Mouse (Mus musculus): ENCODE measurements around the gene 9630041A04Rik.

9630041A04Rik gene

GRCm38 (mm10) chr9:101919324-101919723 is 57.7 kb downstream of the 9630041A04Rik start:
- no peak for DNase-seq (ENCODE audit: low spot score)

GRCm38 (mm10) chr9:101922846-101923245 is 61.2 kb downstream of the 9630041A04Rik start:
- DNase-seq (ENCODE audit: low spot score): no peak

- DNase-seq (ENCODE audit: low spot score): no peak
Measured at GRCm38 (mm10) chr9:101924829-101925228, 63.2 kb downstream of the 9630041A04Rik start.

GRCm38 (mm10) chr9:101933946-101934573 is 72.4 kb downstream of the 9630041A04Rik start:
- no peak for DNase-seq (ENCODE audit: low spot score)

- no peak for DNase-seq (ENCODE audit: low spot score)
Measured at GRCm38 (mm10) chr9:101934887-101935286, 73.2 kb downstream of the 9630041A04Rik start.

- DNase-seq (ENCODE audit: low spot score): no peak
Measured at GRCm38 (mm10) chr9:101938066-101938465, 76.4 kb downstream of the 9630041A04Rik start.

GRCm38 (mm10) chr9:101939006-101939405 is 77.4 kb downstream of the 9630041A04Rik start:
- no peak for DNase-seq (ENCODE audit: low spot score)

GRCm38 (mm10) chr9:101940182-101940581 is 78.5 kb downstream of the 9630041A04Rik start:
- DNase-seq (ENCODE audit: low spot score): no peak

- no peak for DNase-seq (ENCODE audit: low spot score)
Measured at GRCm38 (mm10) chr9:101942058-101942669, 80.5 kb downstream of the 9630041A04Rik start.

GRCm38 (mm10) chr9:101945326-101945725 is 83.7 kb downstream of the 9630041A04Rik start:
- no peak for DNase-seq (ENCODE audit: low spot score)

GRCm38 (mm10) chr9:101945814-101946213 is 84.2 kb downstream of the 9630041A04Rik start:
- DNase-seq (ENCODE audit: low spot score): no peak

- DNase-seq (ENCODE audit: low spot score): no peak
Measured at GRCm38 (mm10) chr9:101950101-101950500, 88.5 kb downstream of the 9630041A04Rik start.

GRCm38 (mm10) chr9:101954529-101954928 is 92.9 kb downstream of the 9630041A04Rik start:
- DNase-seq (ENCODE audit: low spot score): no peak

GRCm38 (mm10) chr9:101956228-101956627 is 94.6 kb downstream of the 9630041A04Rik start:
- no peak for DNase-seq (ENCODE audit: low spot score)

GRCm38 (mm10) chr9:101971806-101972205 is 110.2 kb downstream of the 9630041A04Rik start:
- no peak for DNase-seq (ENCODE audit: low spot score)

- no peak for DNase-seq (ENCODE audit: low spot score)
Measured at GRCm38 (mm10) chr9:101972314-101972713, 110.7 kb downstream of the 9630041A04Rik start.

GRCm38 (mm10) chr9:101976884-101977465 is 115.3 kb downstream of the 9630041A04Rik start:
- DNase-seq (ENCODE audit: low spot score): no peak

GRCm38 (mm10) chr9:101981161-101981560 is 119.5 kb downstream of the 9630041A04Rik start:
- no peak for DNase-seq (ENCODE audit: low spot score)

GRCm38 (mm10) chr9:101982378-101982777 is 120.7 kb downstream of the 9630041A04Rik start:
- DNase-seq (ENCODE audit: low spot score): no peak

- no peak for DNase-seq (ENCODE audit: low spot score)
Measured at GRCm38 (mm10) chr9:101986910-101987309, 125.3 kb downstream of the 9630041A04Rik start.

GRCm38 (mm10) chr9:101990032-101990431 is 128.4 kb downstream of the 9630041A04Rik start:
- DNase-seq (ENCODE audit: low spot score): no peak

- DNase-seq (ENCODE audit: low spot score): no peak
Measured at GRCm38 (mm10) chr9:101990836-101991235, 129.2 kb downstream of the 9630041A04Rik start.
